Mouse (Mus musculus) stomach, embryonic 14.5 days (tissue): Measurements from ENCODE around the gene Ufd1. TPM values are rescaled to one million over a fixed set of nuclear protein-coding genes. Genes with fewer than 3 reads are reported as not detected.

Experiments
- ATAC-seq: fragments of 200-750 bp; cut with Nextera tagmentation; 2 replicates; pipeline ENCODE4 v1.8.0; 2017; ENCODE audit warnings: low read depth, moderate TSS enrichment; ENCODE audit not compliant: insufficient number of reproducible peaks, insufficient read depth, low FRiP score
- H3K27ac ChIP-seq: fragments of 300-500 bp; sonication (generic); 2 replicates; pipeline ENCODE4 v1.5.1; 2014; ENCODE audit warnings: mild to moderate bottlenecking, low read length, moderate library complexity, mixed read lengths
- H3K27me3 ChIP-seq: fragments of 300-500 bp; sonication (generic); 2 replicates; pipeline ENCODE4 v1.6.1; 2014; ENCODE audit warnings: low read length, control low read depth, mixed read lengths; ENCODE audit not compliant: control insufficient read depth, insufficient read depth
- H3K36me3 ChIP-seq: fragments of 300-500 bp; sonication (generic); 2 replicates; pipeline ENCODE4 v1.6.1; 2014; ENCODE audit warnings: mild to moderate bottlenecking, control low read depth, low read length, moderate library complexity, mixed read lengths; ENCODE audit not compliant: control insufficient read depth, insufficient read depth
- H3K4me1 ChIP-seq: fragments of 300-500 bp; sonication (generic); 2 replicates; pipeline ENCODE4 v1.6.1; 2014; ENCODE audit warnings: low read length, control low read depth, mixed read lengths; ENCODE audit not compliant: control insufficient read depth, insufficient read depth
- H3K4me2 ChIP-seq: fragments of 300-500 bp; sonication (generic); replicated peaks from 2 replicates; pipeline ENCODE4 v1.6.1; 2014; ENCODE audit warnings: low read depth, low read length, control low read depth
- H3K4me3 ChIP-seq: fragments of 300-500 bp; sonication (generic); 2 replicates; pipeline ENCODE4 v1.5.1; 2014; ENCODE audit warnings: low read depth, low read length, control low read depth
- H3K9ac ChIP-seq: fragments of 300-500 bp; sonication (generic); replicated peaks from 2 replicates; pipeline ENCODE4 v1.6.1; 2014; ENCODE audit warnings: low read depth, mild to moderate bottlenecking, control low read depth, low read length, moderate library complexity, mixed read lengths
- H3K9me3 ChIP-seq: fragments of 300-500 bp; sonication (generic); 2 replicates; pipeline ENCODE4 v1.6.1; 2016; ENCODE audit warnings: low read depth, low read length, control low read depth; ENCODE audit not compliant: control insufficient read depth
- WGBS: fragments of 180-500 bp; shearing (Covaris S2); extraction: QIAGEN DNeasy Blood & Tissue Kit; methylation state at CpG from one replicate; pipeline ENCODE4 v1.1.7; 2014; 5-methylcytosine and 5-hydroxymethylcytosine counted together
- polyA plus RNA-seq: library from polyadenylated mRNA; unstranded; fragments of >200 nt; fragmentation: Nextera tagmentation; extraction: Ambion mirVana; gene quantifications from 2 replicates; pipeline ENCODE4 v1.2.1, GENCODE M21; 2014

Gene Ufd1
- polyA plus RNA-seq, 1 experiment from 2014 or later = 85.4 TPM

DNA sequence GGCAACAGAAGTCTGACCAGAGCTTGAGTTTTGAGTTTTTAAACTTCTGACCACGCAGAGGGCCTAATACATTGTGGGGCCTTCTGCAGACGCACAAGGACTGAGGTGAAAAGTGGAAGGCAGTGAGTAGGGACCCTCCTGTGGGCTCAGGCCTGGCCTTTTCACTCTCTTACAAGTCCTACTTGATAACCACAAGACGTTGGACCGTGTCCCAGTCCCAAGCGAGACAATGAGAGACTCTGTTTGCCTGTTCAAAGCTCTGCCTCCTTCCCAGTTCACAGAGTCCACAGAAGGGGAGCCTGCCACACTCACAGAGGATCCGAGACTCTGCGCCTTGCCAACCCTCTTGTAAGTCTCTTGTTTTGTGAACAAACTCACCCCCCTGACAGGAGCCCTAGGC is 14.9 kb upstream of the Ufd1 start:
- Histone ChIP-seq H3K9me3 (no peaks in the 10 kb centered on the region), H3K36me3 (peaks cover 48% of the 10 kb centered on the region), H3K27ac (no peak overlapping the region), H3K27me3 (no peaks in the 10 kb centered on the region), H3K4me2 (no peak overlapping the region), H3K4me3 (no peak overlapping the region), H3K4me1 (no peaks in the 10 kb centered on the region), H3K9ac (no peak overlapping the region)
- ATAC-seq = no peak
- 89% methylated on average over 7 of the region's 7 CpGs for WGBS

DNA sequence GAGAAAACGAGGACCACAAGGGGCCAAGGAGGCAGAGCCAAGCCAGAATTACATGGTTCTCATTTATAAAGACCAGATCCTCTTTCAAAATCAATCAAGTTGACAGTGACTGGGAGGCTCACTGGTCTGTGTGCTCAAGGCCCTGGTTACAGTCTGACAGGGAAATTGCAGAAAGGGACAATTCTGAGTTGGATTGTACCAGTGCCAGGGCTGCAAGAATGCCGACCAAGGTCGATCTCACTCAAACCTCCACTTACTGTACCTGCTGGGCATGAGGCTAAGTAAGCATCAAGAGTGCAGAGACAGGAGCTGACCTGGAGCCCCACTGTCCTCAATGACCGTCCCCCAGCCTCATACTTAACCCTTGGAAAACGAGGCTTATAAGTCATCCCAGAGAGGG is 13.4 kb upstream of the Ufd1 start:
- H3K9ac ChIP-seq = no peak overlapping the region
- ATAC-seq = no peak
- H3K4me2 ChIP-seq = no peak overlapping the region
- H3K9me3 ChIP-seq = no peaks in the 10 kb centered on the region
- no peaks in the 10 kb centered on the region for H3K4me1 ChIP-seq
- no peak overlapping the region for H3K4me3 ChIP-seq
- H3K27ac ChIP-seq = no peak overlapping the region
- no peaks in the 10 kb centered on the region for H3K27me3 ChIP-seq
- H3K36me3 ChIP-seq = peaks cover 46% of the 10 kb centered on the region
- 89% methylated on average over 5 of the region's 5 CpGs for WGBS

DNA sequence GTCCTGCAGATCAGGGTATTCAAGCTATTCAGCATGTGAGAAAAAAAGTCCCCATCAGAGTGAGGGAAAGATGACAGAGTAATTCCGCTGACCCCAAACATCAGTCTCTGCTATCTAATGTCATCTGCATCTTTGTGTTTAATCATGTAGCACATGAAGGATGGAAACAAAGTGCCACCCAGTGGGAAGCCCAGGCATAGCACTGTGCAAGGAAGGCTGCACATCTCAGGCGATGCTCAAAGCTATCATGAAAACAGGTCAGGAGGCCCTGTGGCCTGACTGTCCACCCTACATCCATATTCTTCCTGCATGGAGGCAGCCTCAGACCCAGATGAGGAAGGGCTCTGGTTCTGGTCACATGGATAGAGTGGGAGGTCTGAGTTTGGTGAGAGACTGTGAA is 12.7 kb upstream of the Ufd1 start:
- no peaks in the 10 kb centered on the region for H3K27me3 ChIP-seq
- H3K9me3 ChIP-seq = no peaks in the 10 kb centered on the region
- no peak overlapping the region for H3K27ac ChIP-seq
- no peak overlapping the region for H3K4me3 ChIP-seq
- peaks cover 43% of the 10 kb centered on the region for H3K36me3 ChIP-seq
- ATAC-seq = no peak
- no peak overlapping the region for H3K4me2 ChIP-seq
- no peaks in the 10 kb centered on the region for H3K4me1 ChIP-seq
- WGBS = 82% methylated on average over 2 of the region's 2 CpGs
- H3K9ac ChIP-seq = no peak overlapping the region

GRCm38 (mm10) chr16:18805746-18806145 is 5.8 kb upstream of the Ufd1 start:
- no peak overlapping the region for H3K4me3 ChIP-seq
- H3K27me3 ChIP-seq = no peaks in the 10 kb centered on the region
- WGBS = 90% methylated on average over 2 of the region's 2 CpGs
- H3K4me2 ChIP-seq = no peak overlapping the region
- H3K9ac ChIP-seq = no peak overlapping the region
- peaks cover 20% of the 10 kb centered on the region for H3K36me3 ChIP-seq
- no peaks in the 10 kb centered on the region for H3K4me1 ChIP-seq
- no peak overlapping the region for H3K27ac ChIP-seq
- no peak for ATAC-seq
- H3K9me3 ChIP-seq = no peaks in the 10 kb centered on the region

DNA sequence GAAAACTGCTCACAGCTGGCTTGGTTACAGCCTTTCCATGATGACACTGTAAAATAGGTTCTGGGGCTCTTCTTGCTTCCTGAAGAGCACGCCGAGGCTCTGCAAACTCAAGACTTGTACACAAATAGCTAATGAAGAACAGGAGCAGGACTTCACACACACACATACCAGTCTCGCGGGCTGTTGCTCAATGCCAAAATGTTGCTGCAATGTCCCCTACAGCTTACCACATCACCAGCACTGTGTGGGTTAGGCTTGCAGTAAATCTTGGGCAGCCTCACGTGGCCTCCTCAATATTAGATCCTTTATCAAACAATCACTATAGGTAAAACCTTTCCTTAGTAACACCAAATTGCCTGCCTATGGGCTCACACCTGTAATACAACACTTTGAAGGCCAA is 2.6 kb upstream of the Ufd1 start:
- peaks cover 19% of the 10 kb centered on the region for H3K36me3 ChIP-seq
- no peaks in the 10 kb centered on the region; the same call in 1 of the 2 replicates for H3K4me1 ChIP-seq
- H3K9me3 ChIP-seq = no peaks in the 10 kb centered on the region
- ATAC-seq = no peak
- H3K9ac ChIP-seq = no peak overlapping the region
- H3K27me3 ChIP-seq = no peaks in the 10 kb centered on the region
- no peak overlapping the region for H3K27ac ChIP-seq
- H3K4me2 ChIP-seq = no peak overlapping the region
- 89% methylated on average over 5 of the region's 5 CpGs for WGBS
- H3K4me3 ChIP-seq = no peak overlapping the region

DNA sequence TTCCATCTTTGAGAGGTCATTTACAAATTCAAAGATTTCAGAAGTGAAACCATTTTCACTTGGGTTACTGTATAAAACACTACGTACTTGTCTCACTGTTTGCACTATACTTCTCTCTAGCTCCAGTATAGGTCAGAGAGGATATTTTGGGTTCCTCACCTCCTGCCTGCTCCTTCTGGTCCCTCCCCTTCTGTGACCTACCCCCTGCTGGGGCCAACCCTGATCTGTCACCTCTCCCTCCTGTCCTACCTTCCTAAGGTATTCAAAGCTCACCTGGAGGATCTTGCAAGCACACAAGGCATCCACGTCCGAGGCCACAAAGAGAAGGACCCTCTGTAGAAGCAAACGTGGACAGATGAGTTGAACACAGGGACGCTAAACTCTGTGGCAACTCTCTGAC is 547 bp upstream of the Ufd1 start:
- Histone ChIP-seq H3K4me2 (peak overlapping the region; percentile 66), H3K4me3 (peak overlapping the region; percentile 77), H3K9ac (peak overlapping the region; percentile 56), H3K4me1 (no peaks in the 10 kb centered on the region; the same call in 1 of the 2 replicates), H3K36me3 (peaks cover 23% of the 10 kb centered on the region), H3K27me3 (no peaks in the 10 kb centered on the region), H3K9me3 (no peaks in the 10 kb centered on the region), H3K27ac (no peak overlapping the region)
- ATAC-seq = peak; percentile 16; the same call in 1 of the 2 replicates
- WGBS = 8% methylated on average over 5 of the region's 5 CpGs

DNA sequence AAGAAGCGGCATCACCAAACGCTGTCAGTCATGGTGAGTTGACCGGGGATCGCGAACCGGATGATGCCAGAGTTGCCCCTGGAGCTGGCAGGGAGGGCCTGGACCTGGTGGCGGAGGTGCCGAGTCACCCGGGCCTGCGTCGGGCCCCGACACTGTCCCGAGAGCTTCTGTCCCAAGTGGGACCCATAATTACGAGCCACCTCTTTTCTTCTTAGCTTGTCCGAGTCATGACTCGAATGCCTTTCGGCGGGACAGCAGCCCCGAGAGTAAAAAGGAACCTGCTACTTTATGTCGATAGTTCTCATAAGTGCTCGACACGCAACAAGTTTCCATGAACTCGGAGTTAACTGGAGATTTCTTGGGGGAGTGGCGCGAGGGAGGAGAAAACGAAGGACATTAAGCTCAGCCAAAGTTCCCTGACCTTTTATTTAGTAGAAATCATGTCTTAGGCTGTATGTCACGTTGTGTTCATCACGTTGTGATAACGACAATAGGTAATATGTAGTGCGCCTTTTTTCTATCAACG is 869 bp downstream of the Ufd1 start:
- Histone ChIP-seq H3K9me3 (no peaks in the 10 kb centered on the region), H3K36me3 (peaks cover 35% of the 10 kb centered on the region), H3K9ac (peak overlapping the region; percentile 77), H3K27ac (peak overlapping the region; percentile 78), H3K27me3 (no peaks in the 10 kb centered on the region), H3K4me1 (no peaks in the 10 kb centered on the region; the same call in 1 of the 2 replicates), H3K4me3 (peak overlapping the region; percentile 77), H3K4me2 (peak overlapping the region; percentile 78)
- 0 out of 2 replicates have a peak, but pooled peaks have one; percentile 9 for ATAC-seq
- WGBS = 1% methylated on average over 31 of the region's 31 CpGs

GRCm38 (mm10) chr16:18822356-18822755 is 10.8 kb downstream of the Ufd1 start:
- Histone ChIP-seq H3K4me2 (no peak overlapping the region), H3K27me3 (no peaks in the 10 kb centered on the region), H3K9ac (no peak overlapping the region), H3K27ac (no peak overlapping the region), H3K4me1 (no peaks in the 10 kb centered on the region), H3K36me3 (peaks cover 91% of the 10 kb centered on the region), H3K4me3 (no peak overlapping the region), H3K9me3 (no peaks in the 10 kb centered on the region)
- 76% methylated on average over 1 of the region's 1 CpGs for WGBS
- no peak for ATAC-seq

DNA sequence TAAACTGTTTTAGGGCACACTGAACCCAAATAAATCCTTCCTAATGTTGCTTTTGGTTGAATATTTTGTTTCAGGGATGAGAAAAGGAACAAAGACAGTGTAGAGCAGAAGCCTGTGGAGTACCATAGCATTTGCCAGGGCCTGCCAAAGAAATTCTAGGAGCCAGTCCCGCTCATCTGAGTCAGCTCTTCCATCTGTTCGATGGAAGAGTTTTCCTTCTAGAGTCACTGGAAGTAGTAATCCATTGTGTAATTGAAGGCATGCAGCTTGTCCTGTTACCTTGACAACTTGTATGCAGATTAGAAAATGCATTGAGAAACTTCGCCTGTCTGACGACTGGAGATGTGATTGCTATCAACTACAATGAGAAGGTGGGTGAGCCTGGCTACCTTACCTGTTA is 11.3 kb downstream of the Ufd1 start:
- Histone ChIP-seq H3K27ac (no peak overlapping the region), H3K36me3 (peaks cover 91% of the 10 kb centered on the region), H3K9me3 (no peaks in the 10 kb centered on the region), H3K4me2 (no peak overlapping the region), H3K9ac (no peak overlapping the region), H3K4me3 (no peak overlapping the region), H3K4me1 (no peaks in the 10 kb centered on the region), H3K27me3 (no peaks in the 10 kb centered on the region)
- WGBS = 89% methylated on average over 4 of the region's 4 CpGs
- ATAC-seq = no peak
